Mouse (Mus musculus) limb, embryonic 12.5 days (tissue): Measurements from ENCODE around the gene Col3a1. TPM values are rescaled to one million over a fixed set of nuclear protein-coding genes. Genes with fewer than 3 reads are reported as not detected.

Experiments
- ATAC-seq: fragments of 200-750 bp; cut with Nextera tagmentation; 2 replicates; pipeline ENCODE4 v1.8.0; 2017; ENCODE audit warnings: low read depth, moderate TSS enrichment; ENCODE audit not compliant: insufficient number of reproducible peaks, insufficient read depth, low FRiP score, low TSS enrichment
- H3K27ac ChIP-seq: fragments of 300-500 bp; sonication (generic); 2 replicates; pipeline ENCODE4 v1.5.1; 2016; ENCODE audit warnings: mild to moderate bottlenecking, moderate library complexity
- H3K27me3 ChIP-seq: fragments of 300-500 bp; sonication (generic); 2 replicates; pipeline ENCODE4 v1.6.1; 2016; ENCODE audit warnings: mild to moderate bottlenecking, moderate library complexity
- H3K36me3 ChIP-seq: fragments of 300-500 bp; sonication (generic); 2 replicates; pipeline ENCODE4 v1.6.1; 2016; ENCODE audit warnings: mild to moderate bottlenecking, moderate library complexity
- H3K4me1 ChIP-seq: fragments of 300-500 bp; sonication (generic); replicated peaks from 2 replicates; pipeline ENCODE4 v1.6.1; 2016
- H3K4me2 ChIP-seq: fragments of 300-500 bp; sonication (generic); 2 replicates; pipeline ENCODE4 v1.6.1; 2016; ENCODE audit warnings: mild to moderate bottlenecking, moderate library complexity
- H3K4me3 ChIP-seq: fragments of 300-500 bp; sonication (generic); replicated peaks from 2 replicates; pipeline ENCODE4 v1.5.1; 2016; ENCODE audit warnings: mild to moderate bottlenecking
- H3K9ac ChIP-seq: fragments of 300-500 bp; sonication (generic); replicated peaks from 2 replicates; pipeline ENCODE4 v1.6.1; 2016; ENCODE audit warnings: mild to moderate bottlenecking, moderate library complexity
- H3K9me3 ChIP-seq: fragments of 300-500 bp; sonication (generic); 2 replicates; pipeline ENCODE4 v1.6.1; 2016; ENCODE audit warnings: mild to moderate bottlenecking, moderate library complexity
- WGBS: fragments of 180-500 bp; shearing (Covaris S2); methylation state at CpG from one replicate; pipeline ENCODE4 v1.1.7; 2016; 5-methylcytosine and 5-hydroxymethylcytosine counted together
- polyA plus RNA-seq: library from polyadenylated mRNA; unstranded; fragments of >200 nt; fragmentation: Nextera tagmentation; extraction: Ambion mirVana; gene quantifications from 2 replicates; pipeline ENCODE4 v1.2.1, GENCODE M21; 2016

The Col3a1 gene
- polyA plus RNA-seq, 1 experiment from 2014 or later: 864 TPM

DNA sequence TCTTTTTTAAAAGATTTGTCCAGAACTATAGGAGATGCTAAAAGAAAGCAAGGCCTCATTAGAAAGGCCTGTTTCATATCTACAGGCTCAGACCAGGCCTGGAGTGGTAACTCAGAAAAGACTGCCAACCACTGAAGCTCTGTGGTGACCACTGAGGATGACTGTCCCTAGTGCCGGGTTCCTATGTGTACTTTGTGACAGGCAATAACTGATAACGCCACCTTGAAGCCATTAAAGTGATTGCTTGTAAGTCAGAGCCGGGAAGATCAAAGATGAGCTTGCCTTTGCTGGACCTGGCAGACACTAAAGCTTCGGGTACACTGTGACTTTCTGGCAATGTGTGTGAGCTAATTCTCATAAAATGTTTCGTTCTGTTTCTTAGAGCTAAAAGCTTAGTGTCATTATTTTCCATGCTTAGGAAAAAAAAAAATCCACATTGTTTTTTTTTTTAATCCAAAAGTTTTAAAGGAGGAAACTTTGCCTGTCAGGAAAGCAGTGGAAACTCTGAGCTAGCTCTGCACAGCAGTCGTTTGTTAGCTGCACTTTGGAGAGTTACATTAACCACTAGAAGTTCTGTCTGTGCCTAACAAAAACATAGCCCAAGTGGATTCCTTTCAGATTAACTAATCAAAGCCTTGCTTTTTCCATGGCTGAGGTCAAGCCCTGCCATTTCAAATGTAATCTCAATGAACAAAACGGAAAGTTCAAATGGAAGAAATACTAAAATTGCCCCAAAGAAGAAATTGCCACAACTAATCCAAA lies 4.6 kb downstream of the Col3a1 start:
- H3K27me3 ChIP-seq: no peaks in the 10 kb centered on the region
- peaks cover 16% of the 10 kb centered on the region for H3K4me1 ChIP-seq
- peak overlapping the region; percentile 66 for H3K27ac ChIP-seq
- peak overlapping the region; percentile 14 for H3K4me3 ChIP-seq
- WGBS: 12% methylated on average over 7 of the region's 7 CpGs
- H3K9me3 ChIP-seq: no peaks in the 10 kb centered on the region
- H3K4me2 ChIP-seq: peak overlapping the region; percentile 44
- 0 out of 2 replicates have a peak overlapping the region, but pooled peaks have one; percentile 23 for H3K9ac ChIP-seq
- ATAC-seq: no peak
- no peaks in the 10 kb centered on the region for H3K36me3 ChIP-seq

DNA sequence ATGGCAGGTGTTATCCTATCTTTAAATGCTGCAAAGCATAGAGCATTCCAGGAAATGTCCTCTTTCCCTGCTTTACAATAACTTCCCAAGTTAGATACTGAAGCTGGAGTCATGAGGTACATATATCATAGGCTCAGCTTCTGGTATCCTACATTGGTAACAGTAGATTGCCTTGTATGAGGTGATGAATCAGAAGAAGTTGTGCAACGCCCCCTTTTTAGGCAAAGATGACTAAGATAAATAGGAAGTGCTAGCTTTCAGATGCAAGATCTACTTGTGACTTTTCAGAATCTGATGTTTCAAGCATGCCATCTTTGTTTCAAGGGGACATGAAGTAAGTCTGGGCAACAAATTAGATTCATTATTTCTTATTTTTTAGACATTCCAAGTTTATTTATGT lies 6.9 kb downstream of the Col3a1 start:
- H3K4me1 ChIP-seq: peaks cover 10% of the 10 kb centered on the region
- H3K36me3 ChIP-seq: peaks cover 14% of the 10 kb centered on the region
- 92% methylated on average over 1 of the region's 1 CpGs for WGBS
- H3K4me3 ChIP-seq: no peak overlapping the region
- no peak for ATAC-seq
- H3K9ac ChIP-seq: no peak overlapping the region
- no peak overlapping the region for H3K4me2 ChIP-seq
- no peaks in the 10 kb centered on the region for H3K27me3 ChIP-seq
- H3K9me3 ChIP-seq: no peaks in the 10 kb centered on the region
- no peak overlapping the region for H3K27ac ChIP-seq

DNA sequence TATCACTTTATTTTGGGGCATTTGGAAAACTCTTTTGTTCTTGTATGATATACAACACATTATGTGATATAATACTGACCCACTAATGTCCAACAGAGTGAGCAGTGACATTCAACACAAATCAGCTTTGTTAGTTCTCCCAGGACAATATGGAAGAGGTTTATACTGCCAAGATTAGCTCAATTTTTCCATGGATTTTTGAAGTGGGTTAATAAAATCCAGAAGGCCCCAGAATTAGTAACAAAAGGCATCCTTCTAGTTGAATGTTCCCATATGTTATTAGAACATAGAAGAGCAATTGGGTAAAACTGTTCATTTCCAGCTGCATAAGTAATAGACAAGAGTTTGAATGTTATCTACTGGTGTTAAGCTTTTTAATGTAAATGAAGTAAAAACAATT lies 9.5 kb downstream of the Col3a1 start:
- Histone ChIP-seq H3K27ac (no peak overlapping the region), H3K36me3 (peaks cover 22% of the 10 kb centered on the region), H3K27me3 (no peaks in the 10 kb centered on the region), H3K4me1 (peaks cover 5% of the 10 kb centered on the region; the same call in 1 of the 2 replicates), H3K4me3 (no peak overlapping the region), H3K4me2 (no peak overlapping the region), H3K9me3 (no peaks in the 10 kb centered on the region), H3K9ac (no peak overlapping the region)
- no peak for ATAC-seq

DNA sequence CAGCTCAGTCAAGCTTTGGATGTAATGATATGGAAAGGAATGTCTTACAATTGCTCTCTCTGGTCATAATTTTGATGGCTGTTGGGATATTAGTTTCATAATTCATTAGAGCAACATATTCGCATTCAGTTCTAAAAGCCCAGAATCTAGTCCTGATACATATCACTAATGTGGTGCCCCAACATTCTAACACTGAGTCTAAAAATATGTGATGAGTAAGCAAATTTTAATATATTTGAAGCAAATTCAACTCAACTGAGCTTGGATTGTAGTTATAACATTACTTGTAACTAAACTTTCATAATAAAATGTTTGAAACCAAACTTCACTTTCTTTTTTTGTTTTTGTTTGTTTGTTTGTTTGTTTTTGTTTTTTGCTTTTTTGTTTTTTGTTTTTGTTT lies 17.8 kb downstream of the Col3a1 start:
- WGBS: 95% methylated on average over 1 of the region's 1 CpGs
- no peak overlapping the region for H3K27ac ChIP-seq
- H3K4me3 ChIP-seq: no peak overlapping the region
- no peak for ATAC-seq
- no peaks in the 10 kb centered on the region for H3K4me1 ChIP-seq
- no peak overlapping the region for H3K9ac ChIP-seq
- H3K36me3 ChIP-seq: peaks cover 66% of the 10 kb centered on the region
- H3K27me3 ChIP-seq: no peaks in the 10 kb centered on the region
- no peaks in the 10 kb centered on the region for H3K9me3 ChIP-seq
- H3K4me2 ChIP-seq: no peak overlapping the region

DNA sequence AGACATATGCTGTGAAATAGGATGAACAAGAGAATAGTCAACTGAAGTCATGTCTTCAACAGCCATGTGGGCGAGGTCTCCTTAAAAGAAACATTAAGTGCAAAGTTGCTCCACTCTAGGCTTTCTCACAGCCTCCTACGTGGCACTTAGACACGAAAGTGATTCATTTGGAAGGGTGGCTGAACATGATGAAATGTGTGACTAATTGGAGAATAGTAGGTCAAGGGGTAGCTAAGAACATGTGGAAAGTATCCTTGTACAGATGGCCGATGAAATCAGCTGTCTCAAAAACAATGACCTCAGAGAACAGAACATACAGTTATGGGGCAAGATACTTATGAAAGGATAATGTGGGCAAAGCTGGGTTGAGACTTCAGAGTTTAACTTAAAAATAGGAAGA lies 44.6 kb downstream of the Col3a1 start:
- WGBS: 67% methylated on average over 4 of the region's 4 CpGs
- H3K27ac ChIP-seq: no peak overlapping the region
- H3K4me3 ChIP-seq: no peak overlapping the region
- H3K9ac ChIP-seq: no peak overlapping the region
- H3K27me3 ChIP-seq: no peaks in the 10 kb centered on the region
- H3K9me3 ChIP-seq: no peaks in the 10 kb centered on the region
- no peaks in the 10 kb centered on the region for H3K36me3 ChIP-seq
- H3K4me1 ChIP-seq: no peaks in the 10 kb centered on the region
- no peak overlapping the region for H3K4me2 ChIP-seq
- no peak for ATAC-seq

DNA sequence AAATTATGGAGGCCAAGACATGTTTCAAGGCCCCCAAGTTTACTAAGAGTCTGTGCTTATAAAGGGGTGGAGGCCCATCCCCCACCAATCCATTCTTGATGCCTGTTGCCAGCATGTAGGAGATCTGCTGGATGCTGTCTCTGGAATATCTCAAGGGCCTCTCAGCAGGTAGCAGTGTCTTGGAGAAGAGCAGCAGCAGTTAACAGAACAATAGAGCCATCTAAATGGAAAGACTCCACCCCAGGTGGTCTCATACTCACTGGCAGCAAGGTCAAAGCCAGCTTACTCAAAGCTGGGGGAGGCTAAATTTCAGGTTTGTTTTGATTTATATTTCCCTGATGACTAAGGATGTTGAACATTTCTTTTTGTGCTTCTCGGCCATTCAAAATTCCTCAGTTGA lies 46.7 kb downstream of the Col3a1 start:
- no peak overlapping the region for H3K4me2 ChIP-seq
- no peak overlapping the region for H3K27ac ChIP-seq
- no peaks in the 10 kb centered on the region for H3K4me1 ChIP-seq
- H3K27me3 ChIP-seq: no peaks in the 10 kb centered on the region
- no peaks in the 10 kb centered on the region for H3K9me3 ChIP-seq
- no peak overlapping the region for H3K4me3 ChIP-seq
- no peak for ATAC-seq
- no peak overlapping the region for H3K9ac ChIP-seq
- H3K36me3 ChIP-seq: no peaks in the 10 kb centered on the region
- 82% methylated on average over 1 of the region's 1 CpGs for WGBS

DNA sequence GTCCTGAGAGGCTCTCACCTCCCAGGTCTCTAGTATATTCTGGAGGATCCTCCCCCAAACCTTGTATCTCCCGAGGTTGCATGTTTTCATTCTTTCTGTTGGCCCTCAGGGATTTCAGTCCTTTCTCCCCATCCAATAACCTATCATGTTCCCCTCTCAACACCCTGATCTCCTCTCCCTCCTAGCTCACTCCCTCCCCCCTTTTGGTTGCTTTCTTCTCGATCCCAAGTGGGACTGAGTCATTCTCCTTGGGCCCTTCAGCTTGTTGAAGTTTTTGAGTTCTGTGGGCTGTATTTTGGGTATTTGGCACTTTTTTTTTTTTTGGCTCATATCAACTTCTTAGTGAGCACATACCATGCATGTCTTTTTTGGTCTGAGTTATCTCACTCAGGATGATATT lies 47.8 kb downstream of the Col3a1 start:
- Histone ChIP-seq H3K4me2 (no peak overlapping the region), H3K4me3 (no peak overlapping the region), H3K9me3 (no peaks in the 10 kb centered on the region), H3K36me3 (no peaks in the 10 kb centered on the region), H3K27me3 (no peaks in the 10 kb centered on the region), H3K4me1 (no peaks in the 10 kb centered on the region), H3K27ac (no peak overlapping the region), H3K9ac (no peak overlapping the region)
- ATAC-seq: no peak
- WGBS: 85% methylated on average over 2 of the region's 2 CpGs

DNA sequence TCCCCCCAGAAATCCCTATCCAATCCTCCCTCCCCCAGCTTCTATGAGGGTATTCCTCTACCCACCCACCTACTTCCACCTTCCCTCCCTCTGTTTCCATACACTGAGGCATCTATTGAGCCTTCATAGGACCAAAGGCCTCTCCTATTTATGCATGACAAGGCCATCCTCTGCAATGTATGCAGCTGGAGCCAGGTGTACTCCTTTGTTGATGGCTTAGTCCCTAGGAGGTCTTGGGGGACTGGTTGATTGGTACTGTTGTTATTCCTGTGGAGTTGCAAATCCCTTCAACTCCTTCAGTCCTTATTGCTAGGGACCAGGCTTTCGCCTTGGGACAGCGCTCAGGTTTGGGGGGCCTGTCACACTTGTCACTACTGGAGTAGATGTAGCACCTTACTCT lies 48.3 kb downstream of the Col3a1 start:
- Histone ChIP-seq H3K9me3 (no peaks in the 10 kb centered on the region), H3K4me2 (no peak overlapping the region), H3K9ac (no peak overlapping the region), H3K27me3 (no peaks in the 10 kb centered on the region), H3K36me3 (no peaks in the 10 kb centered on the region), H3K27ac (no peak overlapping the region), H3K4me1 (no peaks in the 10 kb centered on the region), H3K4me3 (no peak overlapping the region)
- ATAC-seq: no peak
- 83% methylated on average over 2 of the region's 2 CpGs for WGBS

DNA sequence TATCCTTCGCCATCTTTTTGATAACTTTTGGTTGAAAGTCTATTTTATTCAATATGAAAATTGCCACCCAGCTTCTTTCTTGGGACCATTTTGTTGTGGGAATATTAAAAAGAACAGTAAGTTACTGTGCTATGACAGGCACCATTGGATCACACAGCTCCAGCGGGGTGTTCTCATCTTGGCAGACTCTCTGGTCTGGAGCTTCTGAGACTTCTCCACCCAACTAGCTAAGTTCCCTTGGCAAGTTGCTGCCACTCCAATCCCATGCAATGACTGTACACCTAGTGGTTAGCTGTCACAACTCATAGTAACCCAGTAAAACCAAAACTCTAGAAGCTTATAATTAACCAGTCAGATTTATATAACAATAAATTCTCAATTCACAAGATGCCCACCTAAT lies 51.9 kb downstream of the Col3a1 start:
- Histone ChIP-seq H3K9ac (no peak overlapping the region), H3K27ac (no peak overlapping the region), H3K4me2 (no peak overlapping the region), H3K36me3 (peaks cover 13% of the 10 kb centered on the region), H3K4me3 (no peak overlapping the region), H3K9me3 (no peaks in the 10 kb centered on the region), H3K27me3 (no peaks in the 10 kb centered on the region), H3K4me1 (no peaks in the 10 kb centered on the region)
- 96% methylated on average over 2 of the region's 2 CpGs for WGBS
- no peak for ATAC-seq

DNA sequence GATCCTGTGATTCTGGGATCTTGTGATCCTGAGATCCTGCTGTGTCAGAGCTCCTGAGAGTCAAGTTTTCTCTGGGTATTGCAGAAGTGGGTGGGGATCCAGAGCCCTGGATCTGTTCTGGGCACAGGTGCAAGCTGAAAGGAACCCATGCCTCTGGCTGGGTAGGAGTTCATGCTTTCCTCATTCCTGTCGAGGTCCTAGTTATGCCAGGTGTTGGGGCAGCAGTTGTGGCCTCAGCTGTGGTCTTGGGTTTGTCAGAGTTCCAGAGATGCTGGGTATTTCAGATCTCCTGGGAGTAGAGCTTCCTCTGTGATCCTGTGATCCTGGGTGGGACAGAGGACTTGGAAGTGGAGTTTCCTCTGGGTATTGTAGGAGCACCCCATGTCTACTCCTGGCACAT lies 54.1 kb downstream of the Col3a1 start:
- no peak overlapping the region for H3K4me2 ChIP-seq
- H3K9me3 ChIP-seq: peaks cover 9% of the 10 kb centered on the region
- H3K27ac ChIP-seq: no peak overlapping the region
- H3K27me3 ChIP-seq: no peaks in the 10 kb centered on the region
- no peaks in the 10 kb centered on the region for H3K4me1 ChIP-seq
- H3K9ac ChIP-seq: no peak overlapping the region
- ATAC-seq: no peak
- H3K4me3 ChIP-seq: no peak overlapping the region
- peaks cover 26% of the 10 kb centered on the region for H3K36me3 ChIP-seq
- WGBS: 75% methylated on average over 1 of the region's 1 CpGs

DNA sequence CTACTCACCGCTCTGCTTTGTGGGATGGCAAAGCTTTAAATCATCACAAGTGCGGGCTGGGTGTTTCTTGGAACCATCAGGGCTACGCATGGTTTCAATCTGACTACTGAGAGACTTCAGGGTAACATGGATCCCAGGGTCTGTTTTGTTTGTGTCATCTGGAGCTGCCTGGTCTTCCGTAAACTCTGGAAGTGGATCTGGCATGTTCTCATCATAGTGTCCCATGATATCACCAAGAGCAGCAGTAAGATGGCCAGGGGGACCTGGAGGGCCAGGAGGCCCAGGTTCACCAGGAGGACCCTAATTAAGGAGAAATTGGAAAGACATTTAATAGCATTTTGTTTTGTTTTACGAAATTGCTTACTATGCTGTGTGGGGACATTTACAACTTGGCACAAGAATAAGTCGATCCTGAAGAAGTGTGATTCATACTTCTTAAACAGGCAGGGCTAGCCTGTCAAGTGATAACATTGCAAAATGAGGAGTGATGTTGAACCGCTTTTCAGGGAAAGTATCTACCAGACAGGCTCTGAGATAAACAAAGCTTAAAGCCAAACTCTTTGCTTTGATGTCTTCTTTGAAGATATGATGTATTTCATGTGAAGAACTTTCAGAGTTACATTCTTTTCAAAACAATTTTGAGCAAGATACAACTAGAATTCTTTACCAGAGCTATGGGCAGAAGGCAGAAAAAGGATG lies 68.8 kb downstream of the Col3a1 start:
- Histone ChIP-seq H3K27ac (no peak overlapping the region), H3K4me1 (no peaks in the 10 kb centered on the region; the same call in 1 of the 2 replicates), H3K9me3 (no peaks in the 10 kb centered on the region), H3K36me3 (peaks cover 34% of the 10 kb centered on the region), H3K4me2 (no peak overlapping the region), H3K4me3 (no peak overlapping the region), H3K27me3 (no peaks in the 10 kb centered on the region), H3K9ac (no peak overlapping the region)
- no peak for ATAC-seq
- WGBS: 67% methylated on average over 7 of the region's 7 CpGs

DNA sequence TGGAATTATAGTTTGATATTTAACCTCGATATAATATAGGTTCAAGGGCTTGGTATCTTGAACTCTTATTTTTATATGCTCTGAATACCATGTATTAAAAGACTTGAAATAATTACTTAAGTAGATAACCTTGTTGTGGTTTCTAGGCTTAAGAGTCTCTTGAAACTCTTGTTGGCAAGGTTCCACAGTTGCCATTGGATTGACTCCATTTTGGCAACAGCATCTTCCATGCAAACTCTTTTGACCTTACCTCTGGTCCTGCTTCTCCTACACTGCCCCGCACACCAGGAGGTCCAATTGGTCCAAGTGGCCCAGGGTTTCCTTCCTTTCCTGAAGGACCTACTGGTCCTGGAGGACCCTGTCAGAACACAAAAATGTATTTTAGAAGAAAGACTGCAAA lies 70.5 kb downstream of the Col3a1 start:
- H3K9me3 ChIP-seq: no peaks in the 10 kb centered on the region
- no peak overlapping the region for H3K27ac ChIP-seq
- WGBS: 88% methylated on average over 2 of the region's 2 CpGs
- H3K4me3 ChIP-seq: no peak overlapping the region
- H3K9ac ChIP-seq: no peak overlapping the region
- no peaks in the 10 kb centered on the region for H3K27me3 ChIP-seq
- no peaks in the 10 kb centered on the region; the same call in 1 of the 2 replicates for H3K4me1 ChIP-seq
- H3K36me3 ChIP-seq: peaks cover 25% of the 10 kb centered on the region
- no peak overlapping the region for H3K4me2 ChIP-seq
- ATAC-seq: no peak
